Mouse (Mus musculus) right cerebral cortex, postnatal 14 days (tissue): ENCODE measurements at regions not wholly inside any gene's neighbourhood (a gene's known extent, or its start where the extent isn't known, plus 50 kb on each side); places are given as distances from the start of the nearest gene placed in this dataset.
"Not testable (repeated sequence)": the region's sequence is repeated elsewhere in the genome, so short reads cannot be mapped to it uniquely, and the experiment has no call there.

Experiments
- DNase-seq: peaks from one replicate; pipeline ENCODE4 v3.0.0; 2022

GRCm38 (mm10) chr6:37703946-37704345 is 166.7 kb upstream of the Trim24 start:
- DNase-seq = no peak

DNA sequence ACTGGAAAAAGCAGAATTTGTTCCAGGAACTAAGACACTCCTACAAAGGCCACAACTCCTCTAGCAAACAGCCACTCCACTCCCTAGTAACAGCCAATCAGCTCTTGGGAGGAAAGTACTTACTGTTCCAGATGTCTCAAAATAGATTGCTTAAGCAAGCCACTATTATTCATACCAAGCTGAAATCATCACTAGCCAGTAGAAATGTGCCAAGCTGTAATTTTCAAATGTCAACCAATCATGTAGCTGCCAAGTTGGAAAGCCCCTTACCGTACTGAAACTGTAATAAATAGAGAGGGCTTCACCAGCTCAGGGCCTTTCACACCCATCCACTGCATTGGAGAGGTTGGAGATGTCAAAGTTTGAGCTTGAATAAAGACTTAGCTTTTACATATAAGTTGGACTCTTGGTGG is 164.9 kb upstream of the Trim24 start:
- no peak for DNase-seq

DNA sequence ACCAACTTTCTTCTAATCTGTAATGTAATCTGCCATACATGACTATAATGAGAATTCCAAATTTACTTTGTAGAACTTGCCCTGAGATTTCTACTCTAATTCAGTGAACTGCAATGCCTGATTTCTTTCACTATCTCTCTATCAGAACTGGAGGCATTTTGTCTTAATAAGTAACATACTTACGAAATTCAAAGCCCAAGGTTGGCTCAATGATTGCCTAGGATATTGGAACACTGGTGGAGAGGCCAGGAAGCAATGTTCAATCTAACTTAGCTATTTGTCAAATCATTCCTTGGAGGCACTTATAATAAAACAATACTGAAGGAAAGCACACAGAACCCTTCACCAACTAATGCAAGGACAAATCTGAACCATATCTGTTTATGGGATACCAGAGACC is 162.9 kb upstream of the Trim24 start:
- not testable (repeated sequence) for DNase-seq

DNA sequence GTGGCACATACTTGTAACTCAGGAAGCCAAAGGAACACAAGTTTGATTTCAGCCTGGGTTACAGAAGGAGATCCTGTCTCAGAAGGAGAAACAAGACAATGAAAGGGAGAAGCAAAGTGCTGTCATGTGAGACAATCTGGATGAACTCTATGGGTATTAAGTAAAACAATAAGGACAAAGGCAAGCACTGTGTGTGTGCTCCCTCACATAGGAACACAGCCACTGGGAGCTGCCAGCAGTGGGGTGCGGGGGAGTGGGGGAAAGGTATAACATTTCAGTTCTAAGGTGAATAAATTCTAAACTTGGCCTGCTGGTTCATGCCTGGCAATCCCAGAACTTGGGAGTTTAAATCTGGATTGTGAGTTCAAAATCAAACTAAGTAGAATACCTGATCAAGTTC is 158.8 kb upstream of the Trim24 start:
- DNase-seq = no peak

DNA sequence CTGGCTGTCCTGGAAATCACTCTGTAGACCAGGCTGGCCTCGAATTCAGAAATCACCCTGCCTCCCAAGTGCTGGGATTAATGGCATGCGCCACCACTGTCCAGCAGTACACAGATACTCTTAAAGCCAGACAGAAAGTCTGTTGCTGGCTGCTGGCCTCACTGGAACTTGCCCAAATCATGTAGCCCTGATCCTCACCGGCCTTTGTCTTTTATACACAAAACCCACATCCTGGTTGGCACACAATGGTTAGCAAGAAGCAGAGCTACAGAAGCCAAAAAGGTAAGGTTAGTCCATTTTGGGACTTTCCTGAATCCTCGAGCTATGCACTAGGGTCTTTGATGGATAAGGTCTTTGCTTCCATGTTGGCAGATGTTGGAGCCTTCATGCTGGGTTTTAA is 157.2 kb upstream of the Trim24 start:
- no peak for DNase-seq

- no peak for DNase-seq
Observed at GRCm38 (mm10) chr6:37714223-37714928, 156.2 kb upstream of the Trim24 start.

GRCm38 (mm10) chr6:37721736-37722135 is 148.9 kb upstream of the Trim24 start:
- no peak for DNase-seq

DNA sequence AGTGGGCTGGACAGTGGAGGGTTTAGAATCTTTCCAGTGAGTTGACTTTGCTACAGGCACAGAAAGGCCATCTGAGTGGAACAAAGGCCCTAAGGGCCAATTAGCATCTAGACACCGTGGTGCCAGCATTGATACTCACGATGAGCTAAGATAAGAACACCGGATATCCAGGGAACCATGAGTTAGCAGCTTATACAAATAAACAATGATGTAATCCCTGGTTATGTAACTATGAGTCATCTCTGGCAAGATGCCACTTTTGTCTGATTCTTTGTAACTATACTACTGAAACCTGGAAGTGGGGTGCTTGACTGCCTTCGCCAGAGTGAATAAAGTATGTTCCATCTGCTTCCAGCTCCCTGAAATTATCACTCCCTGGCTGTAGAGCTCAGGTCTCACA is 147.3 kb upstream of the Trim24 start:
- DNase-seq = no peak

DNA sequence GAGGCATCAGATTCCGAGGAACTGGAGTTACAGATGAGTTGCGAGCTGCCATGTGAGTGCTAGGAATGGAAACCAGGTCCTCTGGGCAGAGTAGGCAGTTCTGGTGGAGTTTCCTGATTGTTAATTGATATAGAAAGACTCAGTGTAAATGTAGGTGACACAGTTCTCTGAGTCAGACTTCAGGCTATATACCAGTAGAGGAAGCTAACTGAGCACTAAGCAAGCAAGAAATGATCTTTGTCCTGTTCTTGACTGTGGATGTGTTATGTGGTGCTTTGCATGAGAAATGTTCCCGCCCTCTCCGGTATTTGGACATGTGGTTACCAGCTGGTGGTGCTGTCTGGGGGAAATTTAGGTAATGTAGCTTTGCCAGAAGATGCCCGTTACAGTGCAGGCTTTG is 146.4 kb upstream of the Trim24 start:
- DNase-seq = no peak

GRCm38 (mm10) chr6:37728621-37729020 is 142.0 kb upstream of the Trim24 start:
- DNase-seq = no peak

GRCm38 (mm10) chr6:37729165-37729564 is 141.4 kb upstream of the Trim24 start:
- DNase-seq = no peak

DNA sequence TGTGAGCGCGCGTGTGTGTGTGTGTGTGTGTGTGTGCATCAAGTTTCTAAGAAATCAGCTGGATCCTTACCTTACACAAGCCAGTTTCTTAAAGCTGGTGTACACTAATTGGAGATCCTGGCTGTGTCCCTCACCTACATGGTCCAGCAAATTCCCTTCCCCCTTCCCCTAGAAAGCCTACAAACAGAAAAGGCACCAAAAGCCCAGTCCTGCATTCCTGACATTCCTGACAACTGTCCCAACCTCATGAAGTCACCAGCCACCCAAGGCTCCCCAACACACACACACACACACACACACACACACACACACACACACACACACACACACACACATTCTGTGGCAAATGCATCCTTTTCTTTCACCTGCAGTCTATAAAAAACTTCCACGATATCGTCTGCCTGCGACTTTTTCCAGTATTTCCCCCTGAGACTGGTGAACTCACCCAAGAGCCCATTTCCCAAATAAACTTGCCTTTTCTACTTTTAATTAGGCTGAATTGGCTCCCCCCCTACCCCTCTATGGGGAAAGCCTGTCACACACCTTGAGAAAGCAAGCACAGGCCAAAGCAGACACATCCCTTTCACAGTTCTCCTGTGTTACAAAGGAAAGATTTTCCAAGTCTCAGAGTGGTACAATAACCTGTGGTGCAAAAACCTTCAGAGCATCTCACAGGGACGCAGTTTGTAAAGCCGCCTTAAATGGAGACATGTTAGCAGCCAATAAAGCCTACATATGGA is 139.9 kb upstream of the Trim24 start:
- no peak for DNase-seq

GRCm38 (mm10) chr6:37732385-37732784 is 138.2 kb upstream of the Trim24 start:
- peak; percentile 57 for DNase-seq

- DNase-seq = no peak
Observed at GRCm38 (mm10) chr6:37735288-37735961, 135.2 kb upstream of the Trim24 start.

DNA sequence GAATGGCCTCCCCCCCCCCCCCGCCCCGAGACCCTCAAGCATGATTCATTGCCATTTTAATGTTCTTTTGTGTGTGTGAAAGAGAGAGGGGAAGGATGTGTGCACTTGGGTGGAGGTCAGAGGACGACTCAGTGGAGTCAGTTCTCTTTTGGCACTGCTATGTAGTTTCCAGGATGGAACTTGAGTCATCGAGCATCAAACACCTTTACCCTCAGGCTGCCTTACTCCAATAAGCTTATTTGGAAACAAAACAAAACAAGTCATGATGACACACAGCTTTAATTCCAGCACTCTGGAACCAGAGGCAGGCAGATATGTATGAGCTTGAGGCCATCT is 134.7 kb upstream of the Trim24 start:
- DNase-seq = no peak

DNA sequence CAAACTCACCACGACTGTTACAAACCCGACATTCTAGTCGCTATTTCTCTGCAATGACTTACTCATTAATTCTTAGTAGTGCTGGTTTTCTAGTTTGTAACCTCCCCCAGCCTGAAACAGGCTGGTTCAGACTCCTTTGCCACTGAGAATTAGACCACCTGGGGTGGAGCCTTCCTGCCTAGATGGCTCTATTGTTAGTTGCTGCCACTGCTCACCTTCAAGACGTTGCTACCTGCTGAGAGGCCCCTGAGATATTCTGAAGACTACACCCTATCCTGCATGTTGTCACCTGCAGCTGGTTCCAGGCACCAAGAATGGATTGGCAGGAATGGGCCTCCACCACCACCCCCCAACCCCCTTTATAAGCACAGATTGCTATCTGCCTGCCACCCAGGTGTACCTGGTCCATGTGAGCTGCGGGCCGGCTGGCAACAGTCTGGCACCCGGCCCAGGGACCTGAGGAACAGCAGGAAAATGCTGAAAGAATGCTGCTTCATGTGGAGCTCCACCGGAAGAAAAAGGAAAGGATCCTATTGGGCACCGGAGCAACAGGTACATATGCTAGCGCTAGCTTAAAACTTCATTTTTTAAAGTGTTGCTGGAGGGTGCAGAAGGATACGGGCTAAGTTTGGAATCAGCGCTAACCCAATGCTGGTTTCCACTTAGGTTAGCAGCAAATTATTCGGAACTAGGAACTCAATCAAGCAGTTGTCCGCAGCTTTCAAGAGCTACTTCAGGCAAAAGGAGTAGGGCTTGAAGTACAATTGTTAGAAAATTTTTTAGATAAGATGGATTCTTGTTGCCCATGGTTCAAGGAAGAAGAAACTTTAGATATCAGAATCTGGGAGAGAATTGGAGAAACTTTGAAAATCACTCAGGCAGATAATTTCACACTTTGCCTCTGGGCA is 129.4 kb upstream of the Trim24 start:
- no peak for DNase-seq

DNA sequence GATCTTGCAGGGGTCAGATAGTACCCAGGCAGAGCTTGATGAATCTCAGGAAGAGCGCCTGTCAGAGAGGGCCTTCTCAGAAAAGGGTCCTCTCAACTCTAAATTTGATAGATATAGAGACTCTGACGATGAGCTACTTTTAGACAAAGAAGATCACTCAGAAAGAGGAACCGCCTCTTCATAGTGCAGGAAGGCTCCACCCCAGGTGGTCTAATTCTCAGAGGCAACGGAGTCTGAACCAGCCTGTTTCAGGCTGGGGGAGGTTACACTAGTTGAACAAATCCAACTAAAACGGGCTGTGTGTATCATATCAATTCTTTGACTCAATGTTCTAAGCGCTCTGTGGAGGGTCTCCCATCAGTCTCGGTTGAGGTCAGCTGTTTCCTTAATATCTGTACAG is 128.7 kb upstream of the Trim24 start:
- not testable (repeated sequence) for DNase-seq

DNA sequence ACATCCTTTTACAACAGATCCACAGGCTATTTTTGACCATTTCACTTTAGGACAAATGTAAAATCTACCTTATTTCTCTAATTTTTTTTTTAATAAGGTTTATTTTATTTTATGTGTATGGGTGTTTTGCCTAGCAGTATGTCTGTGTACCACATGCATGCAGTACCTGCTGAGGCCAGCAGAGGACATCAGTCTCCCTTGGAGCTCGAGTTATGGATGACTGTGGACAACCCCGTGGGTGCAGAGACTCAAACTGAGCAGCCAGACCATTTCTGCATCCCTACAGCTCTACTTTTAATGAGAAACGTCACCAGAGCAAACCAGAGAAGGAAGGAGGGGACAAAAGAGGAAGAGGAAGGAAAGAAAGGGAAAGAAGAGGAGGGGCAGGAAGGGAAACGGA is 125.9 kb upstream of the Trim24 start:
- peak; percentile 14 for DNase-seq

- DNase-seq = no peak
Observed at GRCm38 (mm10) chr6:37745393-37746100, 125.1 kb upstream of the Trim24 start.

DNA sequence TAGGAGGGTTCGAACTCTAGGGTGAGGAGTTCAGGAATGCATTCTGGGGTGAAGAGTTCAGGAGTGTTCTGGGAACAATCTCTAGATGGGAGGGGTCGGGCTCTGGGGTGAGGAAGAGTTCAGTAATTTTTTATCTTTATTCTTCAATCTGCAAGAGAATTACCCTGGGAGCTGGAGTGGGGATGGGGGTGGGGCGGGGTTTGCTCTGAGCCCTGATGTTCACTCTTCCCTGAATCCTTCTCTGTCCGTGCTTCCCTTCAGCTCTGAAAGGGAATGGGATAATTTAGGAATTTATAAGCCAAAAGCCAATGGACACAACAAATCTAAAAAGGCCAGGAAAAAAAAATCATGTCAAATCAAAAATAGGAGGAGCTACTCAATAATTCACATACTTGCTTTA is 122.8 kb upstream of the Trim24 start:
- DNase-seq = not testable (repeated sequence)

DNA sequence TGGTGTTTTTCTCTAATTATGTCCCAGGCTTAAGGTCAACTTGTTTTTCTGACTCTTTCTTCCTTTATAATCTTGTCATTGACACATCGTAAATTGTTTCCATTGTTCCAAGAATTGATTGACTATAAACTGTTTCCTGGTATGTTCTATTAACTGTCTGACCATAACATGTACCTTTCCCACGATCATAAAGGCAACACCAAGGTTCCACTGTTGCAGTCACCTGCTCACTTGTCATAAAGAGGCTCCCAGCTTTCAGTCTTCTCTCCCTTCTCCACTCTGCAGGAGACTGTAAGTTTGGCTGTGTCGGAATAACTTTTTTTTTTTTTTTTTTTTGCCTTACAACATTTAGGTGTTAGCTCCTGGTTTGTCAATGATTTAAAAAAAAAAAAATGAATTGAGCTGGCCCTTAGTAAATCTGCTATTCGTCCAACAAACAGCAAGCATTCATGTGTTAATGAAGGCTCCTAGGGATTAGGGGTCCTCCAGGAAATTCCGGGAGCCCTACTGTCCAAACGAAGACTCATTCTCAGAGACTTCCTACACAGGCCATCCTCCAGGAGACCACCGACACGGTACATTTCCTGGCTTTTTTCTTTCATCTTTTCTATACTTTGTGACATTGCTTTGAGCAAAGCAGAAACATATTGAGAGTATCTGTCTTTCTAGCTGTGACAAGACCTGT is 122.2 kb upstream of the Trim24 start:
- DNase-seq = no peak

DNA sequence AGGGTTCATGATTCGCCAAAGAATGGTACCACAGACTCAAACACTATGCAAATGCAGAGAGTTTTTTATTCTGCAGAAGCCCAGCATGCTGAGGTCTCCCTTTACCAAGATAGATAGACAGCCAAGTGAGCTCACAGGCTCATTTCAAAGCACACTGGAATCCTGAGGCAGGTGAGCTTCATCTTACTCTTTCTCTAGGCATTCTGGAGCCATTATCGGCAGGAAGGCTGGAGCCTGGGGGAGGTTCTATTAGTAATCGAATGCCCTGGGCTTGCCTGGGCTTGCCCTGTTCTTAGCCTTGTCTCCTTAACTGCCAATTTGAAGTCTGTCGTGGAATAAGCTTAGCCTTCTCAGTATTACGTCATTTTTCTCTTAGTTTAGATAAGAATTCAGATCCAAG is 121.6 kb upstream of the Trim24 start:
- no peak for DNase-seq
